Mouse (Mus musculus) spleen, adult 2 months (tissue): Measurements from ENCODE around the gene Izumo3. TPM values are rescaled to one million over a fixed set of nuclear protein-coding genes. Genes with fewer than 3 reads are reported as not detected.
"Not testable (repeated sequence)": the region's sequence is repeated elsewhere in the genome, so short reads cannot be mapped to it uniquely, and the experiment has no call there.

ENCODE experiments used
- DNase-seq, 2 experiments: peaks; one replicate each; pipeline versions ENCODE4 v3.0.0 to v3.0.0-alpha.2; 2012 to 2021; ENCODE audit warnings: low spot score in 2 of 2, low read depth in 1 of 2
- H3K27ac ChIP-seq: fragments of 200-500 bp; 2 replicates; pipeline ENCODE4 v1.5.1; 2012; ENCODE audit warnings: low read length, inconsistent platforms; ENCODE audit not compliant: insufficient read depth
- H3K27me3 ChIP-seq: fragments of 200-500 bp; 2 replicates; pipeline ENCODE4 v1.6.1; 2012; ENCODE audit warnings: mild to moderate bottlenecking, moderate library complexity, low read length, inconsistent platforms; ENCODE audit not compliant: control insufficient read depth, insufficient read depth
- H3K36me3 ChIP-seq: fragments of 200-500 bp; 2 replicates; pipeline ENCODE4 v1.6.1; 2012; ENCODE audit warnings: mild to moderate bottlenecking, low read length, inconsistent platforms; ENCODE audit not compliant: control insufficient read depth, insufficient read depth
- H3K4me1 ChIP-seq: fragments of 200-500 bp; 2 replicates; pipeline ENCODE4 v1.6.1; 2011; ENCODE audit warnings: inconsistent platforms; ENCODE audit not compliant: control insufficient read depth, insufficient read depth, insufficient read length
- H3K4me3 ChIP-seq: fragments of 200-500 bp; 2 replicates; pipeline ENCODE4 v1.5.1; 2011; ENCODE audit warnings: mild to moderate bottlenecking, inconsistent platforms; ENCODE audit not compliant: insufficient read depth, insufficient read length; ENCODE audit errors: extremely low read depth
- CTCF ChIP-seq: fragments of 200-500 bp; IDR thresholded peaks from 2 replicates; pipeline ENCODE4 v1.5.1; 2011; ENCODE audit warnings: mild to moderate bottlenecking, inconsistent platforms; ENCODE audit not compliant: insufficient read depth, insufficient read length, insufficient replicate concordance; ENCODE audit errors: extremely low read depth
- POLR2A ChIP-seq: fragments of 200-500 bp; IDR thresholded peaks from 2 replicates; pipeline ENCODE4 v1.6.1; 2011; ENCODE audit warnings: low read depth, low read length, inconsistent platforms
- WGBS: fragments of 180-500 bp; shearing (Covaris S2); methylation state at CpG from one replicate; pipeline ENCODE4 v1.1.7; 2018; 5-methylcytosine and 5-hydroxymethylcytosine counted together
- polyA plus RNA-seq: library from polyadenylated mRNA; depleted of rRNA; stranded (reverse); fragments of >200 nt; gene quantifications from 2 replicates; pipeline ENCODE4 v1.2.3, GENCODE M21; 2012; rRNA removed

The Izumo3 gene
- polyA plus RNA-seq = not detected in 2 replicates

DNA sequence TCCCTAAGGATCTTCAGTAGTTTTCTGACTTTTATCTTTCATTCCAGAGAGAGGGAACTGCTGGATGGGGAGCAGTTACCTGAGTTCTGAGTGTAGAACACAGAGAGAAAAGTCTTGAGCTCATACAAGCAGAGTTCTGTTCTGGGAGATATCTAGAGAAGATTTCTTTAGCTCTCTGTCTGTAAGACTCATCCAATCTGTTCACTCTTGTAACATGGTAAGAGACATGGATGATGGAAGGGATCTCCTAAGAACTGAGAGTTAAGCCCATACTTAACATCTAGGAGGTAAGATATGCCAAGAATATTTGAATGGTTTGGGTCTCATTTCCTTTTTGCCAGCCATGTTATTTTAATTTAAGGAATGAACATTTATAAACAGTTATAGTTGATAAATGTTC is at the start of gene Izumo3:
Izumo3 (minus strand) TSS at position 101 of the 400 bp plus-strand sequence.
- no peaks in the 10 kb centered on the region for H3K27me3 ChIP-seq
- DNase-seq = no peak
- no peaks in the 10 kb centered on the region for H3K4me1 ChIP-seq
- no peak within 1 kb of the TSS for H3K4me3 ChIP-seq
- no peak within 1 kb of the TSS for H3K27ac ChIP-seq
- no peaks in the 10 kb centered on the region for H3K36me3 ChIP-seq
- no peak for TF ChIP-seq POLR2A
- TF ChIP-seq CTCF = no peak

- WGBS = 81% methylated on average over 1 of the region's 1 CpGs
- DNase-seq = not testable (repeated sequence)
Measured at GRCm38 (mm10) chr4:92191649-92192048, 44.6 kb upstream of the Izumo3 start, which contains the start of gene Gm12666. TSS of gene Gm12666 (minus strand) at chr4:92191749.

DNA sequence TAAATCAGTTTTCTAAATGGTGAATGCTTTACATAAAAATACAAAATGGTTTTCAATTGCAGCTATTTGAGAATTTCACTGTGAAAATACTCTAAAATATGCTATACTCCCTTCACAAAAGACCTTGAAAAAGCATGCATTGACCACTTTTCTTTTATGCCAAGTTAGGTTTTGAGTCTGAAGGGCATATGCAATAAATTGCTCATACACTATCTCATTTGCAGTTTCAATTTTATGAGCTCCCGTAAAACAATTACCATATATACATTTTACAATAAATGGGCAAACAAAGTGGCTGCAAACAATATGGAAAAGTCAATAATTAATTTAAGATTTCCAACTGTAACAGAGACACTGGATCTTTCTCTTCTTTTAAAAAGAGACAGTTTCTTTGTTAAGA is 5.6 kb upstream of the Izumo3 start:
- H3K36me3 ChIP-seq = no peaks in the 10 kb centered on the region
- no peaks in the 10 kb centered on the region for H3K27me3 ChIP-seq
- no peak for DNase-seq
- WGBS = 87% methylated on average over 1 of the region's 1 CpGs
- TF ChIP-seq POLR2A (no peak), CTCF (no peak)
- no peak overlapping the region for H3K4me3 ChIP-seq
- H3K27ac ChIP-seq = no peak overlapping the region
- no peaks in the 10 kb centered on the region for H3K4me1 ChIP-seq

More at GRCm38 (mm10) chr4:92191649-92192048, 44.6 kb upstream of the Izumo3 start, which contains the start of gene Gm12666:
- not testable (repeated sequence) for H3K4me1 ChIP-seq, H3K4me3 ChIP-seq, H3K27me3 ChIP-seq, H3K27ac ChIP-seq, H3K36me3 ChIP-seq

DNA sequence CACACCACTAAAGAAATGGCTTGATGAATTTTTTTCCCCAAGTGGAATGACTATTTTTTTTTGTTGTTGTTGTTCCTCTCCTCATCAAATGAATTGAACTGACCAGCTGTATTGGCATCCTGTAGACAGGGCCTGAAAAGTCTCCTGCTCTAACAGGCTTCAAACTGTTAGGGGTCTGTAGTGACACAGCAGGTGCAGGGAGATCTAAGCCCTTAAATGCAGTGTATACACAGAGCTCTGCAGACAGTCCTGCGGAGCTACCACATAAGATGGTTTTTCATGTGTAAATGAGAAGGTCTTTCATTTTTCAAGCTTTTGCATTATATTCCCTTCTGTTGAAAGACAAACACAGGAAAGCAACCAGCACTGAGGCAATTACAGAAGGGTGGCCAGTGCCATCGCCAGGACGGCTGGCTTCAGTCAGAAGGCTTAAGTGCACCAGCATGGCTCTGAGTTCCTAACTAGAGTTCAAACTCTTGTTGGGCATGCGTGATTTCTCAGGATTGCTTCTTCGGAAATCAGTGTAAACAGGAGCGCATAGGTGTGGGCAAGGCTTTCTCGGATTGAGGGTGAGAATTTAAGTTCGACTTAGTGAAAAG is 35.5 kb downstream of the Izumo3 start:
- no peaks in the 10 kb centered on the region for H3K27me3 ChIP-seq
- H3K27ac ChIP-seq = no peak overlapping the region
- no peaks in the 10 kb centered on the region for H3K36me3 ChIP-seq
- TF ChIP-seq POLR2A = no peak
- TF ChIP-seq CTCF = no peak
- H3K4me3 ChIP-seq = no peak overlapping the region
- no peaks in the 10 kb centered on the region for H3K4me1 ChIP-seq
- 64% methylated on average over 8 of the region's 8 CpGs for WGBS
- no peak for DNase-seq

DNA sequence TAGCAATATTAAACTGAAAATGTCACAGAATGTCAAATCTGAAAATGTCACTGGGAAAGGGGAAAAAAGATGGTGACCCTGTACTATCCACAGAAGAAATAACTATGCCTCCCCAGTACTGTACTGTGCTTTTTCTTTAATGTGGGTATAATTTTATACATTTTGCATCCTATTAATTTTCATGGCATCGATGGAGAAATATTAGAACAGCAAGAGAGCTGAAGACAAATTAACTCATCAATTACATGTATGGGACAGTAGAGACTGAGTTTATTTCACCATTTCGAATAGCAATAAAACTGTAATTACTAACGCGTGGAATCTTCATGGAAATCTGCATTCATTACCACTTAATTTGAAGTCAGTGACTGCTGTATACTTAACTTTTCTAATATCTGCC is 49.6 kb downstream of the Izumo3 start:
- Histone ChIP-seq H3K4me3 (no peak overlapping the region), H3K4me1 (no peaks in the 10 kb centered on the region), H3K27me3 (no peaks in the 10 kb centered on the region), H3K36me3 (no peaks in the 10 kb centered on the region), H3K27ac (no peak overlapping the region)
- WGBS = 86% methylated on average over 4 of the region's 4 CpGs
- no peak for TF ChIP-seq CTCF
- TF ChIP-seq POLR2A = no peak
- no peak for DNase-seq

GRCm38 (mm10) chr4:92095951-92096350 is 51.1 kb downstream of the Izumo3 start:
- no peaks in the 10 kb centered on the region for H3K4me1 ChIP-seq
- H3K36me3 ChIP-seq = no peaks in the 10 kb centered on the region
- H3K4me3 ChIP-seq = no peak overlapping the region
- WGBS = 62% methylated on average over 1 of the region's 1 CpGs
- no peaks in the 10 kb centered on the region for H3K27me3 ChIP-seq
- TF ChIP-seq CTCF (no peak), POLR2A (no peak)
- no peak overlapping the region for H3K27ac ChIP-seq
- no peak for DNase-seq

Other genes with a start within 250 kb of the Izumo3 start
- gene Gm12666, start 44.5 kb upstream of the Izumo3 start, polyA plus RNA-seq = not detected in 2 replicates